Mouse (Mus musculus) gastrocnemius, adult 8-10 months (tissue): ENCODE results near the gene Map2k3. TPM values are rescaled to one million over a fixed set of nuclear protein-coding genes. Genes with fewer than 3 reads are reported as not detected.

ENCODE experiments used
- DNase-seq, 2 experiments: peaks; one replicate each; pipeline ENCODE4 v3.0.0; 2022; ENCODE audit warnings: low spot score in 2 of 2
- total RNA-seq, 4 experiments: library from RNA; stranded (reverse); gene quantifications; 2 replicates each; pipeline ENCODE4 v1.2.4; 2022

Map2k3 gene
- total RNA-seq, 4 experiments from 2014 or later: 117 to 122 (median 119) TPM

- DNase-seq: no peak
Observed at GRCm38 (mm10) chr11:60924981-60925380, 6.9 kb upstream of the Map2k3 start.

DNA sequence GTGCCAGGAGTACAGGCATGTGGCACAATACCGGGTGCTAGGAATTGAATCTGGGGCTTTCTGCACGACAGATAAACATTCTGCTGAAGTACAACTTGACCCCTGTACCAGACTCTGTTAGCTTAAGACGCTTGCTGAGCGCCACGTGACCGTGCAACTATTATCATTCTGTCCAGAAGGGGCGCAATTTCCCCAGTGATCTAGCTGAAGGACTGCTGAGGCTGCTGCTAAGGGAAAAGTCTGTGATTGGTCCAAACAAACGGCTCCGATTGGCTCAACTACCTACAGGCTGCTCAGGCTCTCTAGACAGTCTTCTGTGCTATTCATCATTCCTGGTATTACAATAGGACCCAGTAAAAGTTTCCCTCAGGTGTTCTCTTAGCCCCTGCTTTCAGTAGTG is 4.6 kb upstream of the Map2k3 start:
- DNase-seq: peak; percentile 81 to 84

DNA sequence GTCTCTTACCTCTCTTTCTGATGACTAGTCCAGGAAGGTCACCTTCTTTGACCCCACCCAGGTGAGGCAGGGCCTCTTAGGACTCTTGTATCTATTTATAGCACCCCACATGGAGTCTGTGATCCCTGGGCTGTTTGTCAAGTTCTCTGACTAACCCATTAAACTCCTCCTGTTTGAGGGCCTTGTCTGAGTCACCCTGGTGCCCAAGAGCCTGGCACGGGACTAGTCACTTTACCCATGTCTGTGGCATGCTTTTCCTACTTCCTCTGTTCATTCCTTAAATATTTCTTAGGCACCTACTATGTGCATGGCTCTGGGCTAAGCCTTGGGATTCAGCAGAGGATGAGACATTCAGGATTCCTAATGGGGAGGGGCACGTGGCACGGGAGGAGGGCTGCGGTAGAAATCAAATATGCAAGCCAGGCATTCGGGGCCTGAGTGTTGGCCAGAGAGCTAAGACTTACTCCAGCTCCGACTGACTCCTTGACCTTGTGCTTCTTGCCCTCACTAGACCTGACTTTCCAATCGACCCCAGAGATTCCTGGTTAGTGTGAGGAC is 1.0 kb upstream of the Map2k3 start:
- DNase-seq: no peak

DNA sequence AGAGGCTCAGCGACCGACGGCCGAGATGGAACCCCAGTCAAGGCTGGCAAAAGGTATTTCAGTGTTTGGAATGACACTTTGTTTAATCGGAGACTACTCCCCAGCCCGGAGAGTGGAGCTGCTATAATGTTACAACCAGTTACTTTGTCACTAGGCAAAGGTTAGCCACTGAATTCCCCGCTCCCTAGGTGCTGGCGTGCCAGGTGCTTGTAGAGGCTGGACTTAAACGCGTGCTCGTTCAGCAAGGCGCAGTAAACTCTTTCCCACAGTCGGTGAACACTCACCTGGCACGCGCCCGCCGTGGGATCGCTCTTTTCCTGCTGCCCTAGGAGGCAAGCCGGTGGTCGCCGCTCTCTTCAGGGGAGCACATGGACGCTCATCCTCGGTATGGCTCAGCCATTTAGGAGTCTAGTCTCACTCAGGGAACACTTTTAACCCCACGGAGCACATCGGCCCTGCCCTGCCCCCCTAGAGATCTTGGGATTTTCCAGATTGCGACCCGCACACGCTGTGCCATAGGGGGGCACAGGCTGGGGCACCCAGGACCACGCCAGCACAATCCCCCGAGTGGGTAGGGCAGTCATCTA is 458 bp upstream of the Map2k3 start:
- no peak for DNase-seq

GRCm38 (mm10) chr11:60932503-60933020 is 729 bp downstream of the Map2k3 start:
- no peak for DNase-seq

- peak; percentile 57 to 73 for DNase-seq
Observed at GRCm38 (mm10) chr11:60933178-60933930, 1.5 kb downstream of the Map2k3 start.

DNA sequence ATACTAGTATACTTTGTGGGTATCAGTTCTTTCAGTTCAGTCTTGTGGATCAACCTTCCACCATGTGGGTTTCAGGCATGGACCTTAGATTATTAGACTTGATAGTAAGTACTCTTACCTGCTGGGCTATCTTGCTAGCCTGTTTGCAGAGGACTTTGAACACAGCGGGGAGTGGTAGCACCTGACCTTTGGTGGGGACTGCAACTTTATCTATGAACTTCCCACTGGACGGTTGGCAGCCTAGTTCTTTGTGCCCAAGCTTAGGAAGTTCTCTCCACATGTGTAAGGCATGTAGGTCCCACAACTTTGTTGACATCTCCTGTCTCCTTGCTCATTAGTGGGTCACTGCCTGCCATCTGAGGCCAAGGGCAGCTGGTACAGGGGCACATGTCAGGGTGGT is 3.0 kb downstream of the Map2k3 start:
- DNase-seq: no peak

- DNase-seq: peak; percentile 71 to 75
Observed at GRCm38 (mm10) chr11:60935326-60935974, 3.6 kb downstream of the Map2k3 start.

DNA sequence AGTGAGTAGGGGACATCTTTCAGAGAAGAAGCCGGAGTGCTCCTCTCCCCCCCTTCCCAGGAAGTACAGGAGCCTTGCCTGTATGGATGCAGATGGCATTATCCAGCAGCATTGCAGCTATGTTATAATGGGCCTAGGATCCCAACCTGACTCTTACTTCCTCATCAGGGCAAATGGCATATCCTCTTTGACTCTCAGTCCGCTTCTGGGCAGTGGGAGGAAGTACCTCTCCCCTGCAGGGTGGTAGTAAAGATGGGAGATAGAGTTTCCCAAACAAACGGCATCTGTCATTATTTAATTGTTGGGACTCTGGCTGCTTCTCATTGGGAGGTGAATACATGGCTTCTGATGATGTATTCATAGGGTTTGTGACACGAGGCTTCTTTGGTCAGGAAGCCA is 4.1 kb downstream of the Map2k3 start:
- DNase-seq: no peak

DNA sequence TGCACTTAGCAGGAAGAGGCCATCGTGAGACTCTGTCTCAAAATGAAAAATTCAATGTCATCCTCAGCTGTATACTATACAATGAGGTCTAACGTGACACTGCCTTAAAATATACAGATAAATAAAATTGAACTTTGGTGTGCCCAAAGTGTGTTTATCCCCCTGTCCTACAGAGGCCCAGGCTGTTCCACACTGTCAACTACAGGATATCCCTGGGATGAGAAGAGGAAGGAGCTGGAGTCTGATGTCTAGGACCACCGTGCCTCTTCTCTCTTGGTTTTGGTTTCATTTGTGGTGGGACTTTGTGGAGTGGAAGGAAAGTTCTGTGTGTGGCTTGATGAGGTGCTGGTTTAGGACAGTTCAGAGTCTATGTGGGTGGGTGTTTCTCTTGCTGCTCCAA is 5.8 kb downstream of the Map2k3 start:
- no peak for DNase-seq

DNA sequence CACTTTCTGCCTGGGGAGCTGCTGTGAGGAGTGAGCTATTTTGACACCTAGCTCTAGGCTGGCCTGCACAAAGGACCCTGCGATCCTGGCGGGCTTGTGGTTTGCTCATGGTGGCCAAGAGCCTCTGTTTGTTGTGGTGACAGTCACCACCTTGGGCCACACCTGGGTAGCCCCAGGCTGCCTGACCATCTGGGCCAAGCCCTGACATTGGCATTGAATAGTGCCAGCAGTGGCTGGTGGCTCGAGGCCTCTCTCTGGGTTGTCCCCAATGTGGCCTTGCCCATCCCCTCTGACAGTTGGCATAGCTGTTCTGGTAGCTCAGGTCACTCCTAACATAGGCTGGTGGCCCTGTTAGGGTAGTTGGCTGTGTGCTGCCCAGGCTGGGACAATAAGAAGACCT is 7.7 kb downstream of the Map2k3 start:
- peak in 1 of 2 experiments; percentile 47 for DNase-seq

- DNase-seq: no peak
Observed at GRCm38 (mm10) chr11:60940501-60940900, 8.7 kb downstream of the Map2k3 start.

DNA sequence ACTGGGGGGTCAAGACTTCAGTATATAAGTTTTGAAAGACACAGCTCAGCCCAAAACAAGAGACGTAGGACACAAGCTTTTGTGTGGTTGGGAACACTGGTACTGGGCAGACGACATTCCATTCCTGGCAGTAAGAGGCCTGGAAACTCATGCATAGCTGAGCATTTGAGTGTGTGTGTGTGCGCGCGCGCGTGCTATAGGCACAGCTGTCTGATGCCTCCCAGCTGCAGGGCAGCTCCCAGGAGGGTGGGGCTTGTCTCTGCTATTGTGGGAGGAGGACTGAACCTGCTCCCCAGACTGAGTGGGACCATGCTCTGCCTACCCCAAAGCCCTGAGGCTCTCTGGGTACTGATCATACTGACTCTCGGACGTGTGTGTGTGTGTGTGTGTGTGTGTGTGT is 9.5 kb downstream of the Map2k3 start:
- DNase-seq: no peak

- DNase-seq: no peak
Observed at GRCm38 (mm10) chr11:60942263-60943015, 10.6 kb downstream of the Map2k3 start.

DNA sequence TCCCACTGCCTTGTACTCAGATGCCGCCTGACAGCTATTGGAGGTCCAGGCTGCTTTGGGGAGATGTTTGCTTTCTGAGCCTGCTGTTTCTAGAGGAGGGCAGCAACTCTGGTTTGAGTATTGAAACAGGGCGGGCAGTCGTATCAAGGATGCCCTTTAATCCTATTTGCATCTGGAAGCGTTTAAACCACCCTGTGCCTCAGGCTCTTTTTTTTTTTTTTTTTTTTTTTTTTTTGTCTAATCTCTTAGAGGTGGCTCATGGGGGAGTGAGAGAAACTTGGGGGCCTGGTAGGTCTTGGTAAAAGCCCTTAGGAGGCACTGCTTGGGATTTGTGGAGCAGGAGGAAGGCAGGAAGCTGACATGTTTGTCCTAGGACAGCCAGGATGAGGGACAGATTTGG is 13.2 kb downstream of the Map2k3 start:
- no peak for DNase-seq

GRCm38 (mm10) chr11:60951896-60952295 is 20.1 kb downstream of the Map2k3 start:
- DNase-seq: no peak

- DNase-seq: no peak
Observed at GRCm38 (mm10) chr11:60952362-60952761, 20.5 kb downstream of the Map2k3 start.

DNA sequence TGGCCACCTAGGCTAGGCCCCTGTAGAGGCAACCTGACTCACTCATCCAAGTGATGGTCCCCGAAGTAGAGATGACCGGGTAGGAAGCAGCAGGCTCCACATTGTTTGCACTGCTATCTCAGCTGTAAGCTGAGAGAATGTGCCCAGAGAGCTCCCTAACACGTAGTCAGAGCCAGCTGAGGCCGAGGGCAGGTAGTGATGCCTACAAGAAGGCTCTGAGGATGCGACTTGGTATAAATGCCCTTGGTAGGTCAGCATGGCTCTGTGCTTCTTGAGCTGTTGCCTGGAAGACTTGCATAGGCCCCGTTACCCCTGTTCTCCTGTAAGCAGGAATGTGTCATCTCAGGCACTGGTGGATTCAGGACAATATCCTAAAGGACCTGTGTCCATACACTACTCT is 21.2 kb downstream of the Map2k3 start:
- DNase-seq: no peak

DNA sequence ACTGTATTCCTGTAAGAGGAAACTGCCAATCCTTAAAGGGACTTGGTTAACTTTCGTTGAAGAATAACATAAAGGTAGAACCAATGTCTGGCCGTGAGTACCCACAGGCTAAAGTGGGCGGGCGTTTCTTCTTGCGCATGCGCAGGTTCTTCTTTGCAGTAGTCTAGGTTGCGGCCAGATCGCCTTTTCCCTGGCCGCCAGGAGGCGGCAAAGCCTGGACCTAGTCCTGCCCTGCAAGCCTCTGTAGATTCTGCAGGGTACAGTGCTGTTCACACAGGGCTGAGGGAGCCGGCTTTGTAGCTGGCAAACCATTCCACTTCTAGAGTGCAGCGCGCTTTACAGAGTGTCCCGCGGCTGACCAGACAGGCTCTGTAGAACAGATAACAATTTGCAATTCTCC is 22.0 kb downstream of the Map2k3 start:
- DNase-seq: peak; percentile 76 to 83

DNA sequence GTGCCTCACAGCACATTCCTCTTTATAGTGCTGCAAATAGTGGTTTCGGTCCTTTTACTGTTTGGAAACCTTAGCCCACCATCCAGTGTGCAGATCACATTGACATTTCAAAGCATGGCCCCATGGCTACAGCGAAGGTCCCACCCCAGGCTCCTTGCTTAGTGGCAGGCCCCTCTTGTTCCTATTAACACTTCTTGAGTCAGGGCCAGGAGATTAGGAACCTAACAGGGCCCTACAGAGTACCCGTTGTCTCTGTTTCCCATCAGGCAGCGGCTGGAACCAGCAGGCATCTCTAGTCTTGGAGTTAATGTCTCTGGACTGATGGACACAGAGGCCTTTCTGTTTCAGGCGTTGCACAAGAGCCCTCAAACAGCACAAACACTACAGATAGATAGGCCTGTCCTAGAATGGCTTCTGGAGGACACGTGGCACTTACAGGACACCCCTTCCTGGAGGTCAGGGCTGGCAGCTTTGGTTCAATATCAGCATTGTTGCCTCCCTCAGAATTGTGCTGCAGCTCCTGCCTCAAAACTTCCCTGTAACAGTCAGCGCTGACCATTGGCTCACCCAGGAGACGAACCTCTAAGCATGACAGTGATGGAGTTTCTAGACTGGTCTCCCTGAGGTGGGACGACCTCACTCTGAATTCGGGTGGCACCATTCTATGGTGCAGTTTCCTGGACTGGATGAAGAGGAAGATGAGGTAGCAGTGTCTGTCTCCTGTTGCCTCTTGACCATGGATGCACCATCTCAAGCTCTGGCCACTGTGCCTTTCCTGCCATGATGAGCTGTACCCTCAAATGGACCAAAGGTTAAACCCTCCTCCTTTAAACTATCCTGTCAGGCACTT is 22.6 kb downstream of the Map2k3 start:
- no peak for DNase-seq
